Comparison of ENCODE assay signal across 8 mouse cellular contexts in the genomic region with DNA sequence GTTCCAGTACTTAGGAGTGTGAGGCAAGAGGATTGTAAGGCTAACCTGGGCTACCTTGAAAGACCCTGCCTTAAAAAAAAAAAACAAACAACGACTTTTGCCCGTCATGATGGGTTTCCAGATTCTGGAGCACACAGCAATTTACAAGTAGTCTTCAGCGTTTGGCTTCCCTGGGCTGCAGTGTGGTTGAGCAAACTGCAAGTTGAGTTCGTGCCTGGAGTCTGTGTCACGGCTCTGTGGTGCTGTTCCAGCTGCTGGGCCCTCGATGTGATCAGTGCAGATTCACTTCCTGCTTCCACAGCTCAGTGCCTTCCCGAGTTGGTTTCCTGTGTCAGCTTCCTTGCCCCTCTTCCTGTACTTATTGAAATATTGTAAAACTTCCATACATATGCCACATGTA. TPM values are rescaled to one million over a fixed set of nuclear protein-coding genes. Genes with fewer than 3 reads are reported as not detected.
DNase-seq lines count a peak whose midpoint lies in the region; ATAC-seq and TF ChIP-seq lines count a peak whose summit lies in the region.

No protein-coding gene starts in this region.

- DNase-seq in adrenal gland, postnatal 14 days, result peak; percentile 28
- no peak for DNase-seq in adrenal gland, postnatal 4 days (ENCODE audit: low spot score in 2 of 2)
- DNase-seq in 416B (ENCODE audit: low read depth), result peak; percentile 18
- no peak for DNase-seq in liver, embryonic 13.5 days
- no peak for DNase-seq in cerebellum, adult 9-11 months
- no peak for DNase-seq in cerebellum, adult 9-10 months

- no peaks in the 10 kb centered on the region for H3K27me3 ChIP-seq in heart, embryonic 16.5 days (ENCODE audit: control insufficient read depth, insufficient read depth, low read length)
- no peaks in the 10 kb centered on the region for H3K27me3 ChIP-seq in liver, embryonic 13.5 days
- no peaks in the 10 kb centered on the region for H3K27me3 ChIP-seq in small intestine, adult 2 months (ENCODE audit: control insufficient read depth, insufficient read depth, low read length)

- no peak overlapping the region; the same call in 1 of the 2 replicates for H3K9ac ChIP-seq in heart, embryonic 16.5 days (ENCODE audit: low read length)
- no peak overlapping the region for H3K9ac ChIP-seq in liver, embryonic 13.5 days

- no peak for ATAC-seq in heart, embryonic 16.5 days (replicated peaks; ENCODE audit: extremely low read depth, insufficient read depth, low FRiP score)
- no peak for ATAC-seq in liver, embryonic 13.5 days (ENCODE audit: low read depth)

- H3K4me1 ChIP-seq in heart, embryonic 16.5 days (ENCODE audit: control insufficient read depth, insufficient read depth, low read length), result peaks cover 18% of the 10 kb centered on the region
- peaks cover 20% of the 10 kb centered on the region for H3K4me1 ChIP-seq in liver, embryonic 13.5 days (replicated peaks)
- H3K4me1 ChIP-seq in small intestine, adult 2 months (ENCODE audit: control insufficient read depth, insufficient read depth, insufficient read length, low read length), result 0 out of 2 replicates have a peak, but pooled peaks cover 5% of the 10 kb centered on the region

- WGBS in heart, embryonic 16.5 days, result 46% methylated on average over 7 of the region's 7 CpGs
- 22% methylated on average over 7 of the region's 7 CpGs for WGBS in liver, embryonic 13.5 days (ENCODE audit: insufficient replicate concordance)
- WGBS in small intestine, adult 2 months, result 47% methylated on average over 7 of the region's 7 CpGs

- TF ChIP-seq POLR2A in small intestine, adult 2 months (IDR thresholded peaks at IDR 0.05; ENCODE audit: low read depth, low read length), result no peak

- TF ChIP-seq CTCF in small intestine, adult 2 months (IDR thresholded peaks at IDR 0.05; ENCODE audit: extremely low read depth, insufficient read length, insufficient replicate concordance, low read depth, low read length), result no peak

- H3K27ac ChIP-seq in heart, embryonic 16.5 days (ENCODE audit: low read length), result peak overlapping the region; percentile 69
- peak overlapping the region; percentile 57 for H3K27ac ChIP-seq in liver, embryonic 13.5 days
- peak overlapping the region; percentile 68 for H3K27ac ChIP-seq in small intestine, adult 2 months (ENCODE audit: insufficient read depth, low read depth, low read length)

- no peaks in the 10 kb centered on the region for H3K9me3 ChIP-seq in heart, embryonic 16.5 days (replicated peaks; ENCODE audit: control insufficient read depth, low read length)
- H3K9me3 ChIP-seq in liver, embryonic 13.5 days (replicated peaks), result no peaks in the 10 kb centered on the region

- H3K4me2 ChIP-seq in heart, embryonic 16.5 days (ENCODE audit: low read depth, low read length), result no peak overlapping the region
- H3K4me2 ChIP-seq in liver, embryonic 13.5 days, result no peak overlapping the region

- H3K4me3 ChIP-seq in heart, embryonic 16.5 days (ENCODE audit: low read length), result no peak overlapping the region
- H3K4me3 ChIP-seq in liver, embryonic 13.5 days (replicated peaks), result no peak overlapping the region
- H3K4me3 ChIP-seq in small intestine, adult 2 months (ENCODE audit: low read depth, low read length), result no peak overlapping the region

- H3K36me3 ChIP-seq in heart, embryonic 16.5 days (ENCODE audit: control insufficient read depth, insufficient read depth), result peaks cover 16% of the 10 kb centered on the region
- peaks cover 11% of the 10 kb centered on the region; the same call in 1 of the 2 replicates for H3K36me3 ChIP-seq in liver, embryonic 13.5 days
- H3K36me3 ChIP-seq in small intestine, adult 2 months (ENCODE audit: control insufficient read depth, insufficient read depth, low read length), result peaks cover 30% of the 10 kb centered on the region

RNA-seq across cellular contexts. Expression of a gene that starts 52.3 kb away (rescaled TPM):
- total RNA-seq in adrenal gland, postnatal 14 days (2021), result 23.0 and 23.6 TPM in 2 replicates
- total RNA-seq in adrenal gland, postnatal 4 days (2021), result 10 to 100 TPM; 36.2 to 38.5 TPM
- 13.1 and 14.4 TPM in 2 replicates for polyA plus RNA-seq in heart, embryonic 16.5 days (2015; fragmentation: Nextera tagmentation; extraction: Ambion mirVana)
- 3.1 and 3.8 TPM in 2 replicates for polyA plus RNA-seq in liver, embryonic 13.5 days (2015; fragmentation: Nextera tagmentation; extraction: Ambion mirVana)
- 12.4 and 22.4 TPM in 2 replicates for polyA plus RNA-seq in small intestine, adult 2 months (2012; rRNA removed)

RNA-seq across cellular contexts. Expression of a gene that starts 56.1 kb away (rescaled TPM):
- 72.2 and 78.0 TPM in 2 replicates for total RNA-seq in adrenal gland, postnatal 14 days (2021)
- 10 to 100 TPM; 67.3 to 72.8 TPM for total RNA-seq in adrenal gland, postnatal 4 days (2021)
- 91.1 and 91.7 TPM in 2 replicates for polyA plus RNA-seq in heart, embryonic 16.5 days (2015; fragmentation: Nextera tagmentation; extraction: Ambion mirVana)
- polyA plus RNA-seq in liver, embryonic 13.5 days (2015; fragmentation: Nextera tagmentation; extraction: Ambion mirVana), result 22.2 and 25.2 TPM in 2 replicates
- polyA plus RNA-seq in small intestine, adult 2 months (2012; rRNA removed), result 6.6 and 6.7 TPM in 2 replicates

Comparison
In these comparisons a context has a peak if more than half of its experiments do, and no peak if none do; other contexts are left out.
1. DNase-seq: peak in adrenal gland, postnatal 14 days (single experiment) and 416B (single experiment); none in adrenal gland, postnatal 4 days (0 of 2), liver, embryonic 13.5 days (single experiment), cerebellum, adult 9-11 months (single experiment) and cerebellum, adult 9-10 months (single experiment).
2. Peak in every context shown above with its lines, with median percentiles within 50 percentile points of each other: H3K27ac ChIP-seq.